Mouse (Mus musculus): ENCODE measurements at regions not wholly inside any gene's neighbourhood (a gene's known extent, or its start where the extent isn't known, plus 50 kb on each side); places are given as distances from the start of the nearest gene placed in this dataset.
"Not testable (repeated sequence)": the region's sequence is repeated elsewhere in the genome, so short reads cannot be mapped to it uniquely, and the experiment has no call there.

DNA sequence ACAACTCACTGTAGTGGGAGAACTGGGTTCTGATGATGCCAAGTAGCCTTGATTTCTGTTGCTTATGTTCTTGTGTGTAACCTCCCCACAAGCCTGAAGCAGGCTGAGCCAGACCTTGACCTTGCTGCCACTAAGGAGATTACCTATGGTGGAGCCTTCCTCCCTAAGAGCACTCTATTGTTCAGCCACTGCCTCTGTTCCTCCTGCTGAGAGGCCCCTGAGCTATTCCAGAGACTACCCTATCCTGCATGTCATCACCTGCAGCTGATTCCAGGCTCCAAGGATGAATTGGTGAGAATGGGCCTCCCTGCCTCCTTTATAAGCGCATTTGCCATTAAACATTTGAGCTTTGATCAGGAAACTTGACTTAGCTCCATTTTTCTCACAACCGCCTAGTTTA is 60.8 kb upstream of the Dnajc1 start:
- in situ Hi-C loops (cut with MboI, MseI), result not testable (repeated sequence)

DNA sequence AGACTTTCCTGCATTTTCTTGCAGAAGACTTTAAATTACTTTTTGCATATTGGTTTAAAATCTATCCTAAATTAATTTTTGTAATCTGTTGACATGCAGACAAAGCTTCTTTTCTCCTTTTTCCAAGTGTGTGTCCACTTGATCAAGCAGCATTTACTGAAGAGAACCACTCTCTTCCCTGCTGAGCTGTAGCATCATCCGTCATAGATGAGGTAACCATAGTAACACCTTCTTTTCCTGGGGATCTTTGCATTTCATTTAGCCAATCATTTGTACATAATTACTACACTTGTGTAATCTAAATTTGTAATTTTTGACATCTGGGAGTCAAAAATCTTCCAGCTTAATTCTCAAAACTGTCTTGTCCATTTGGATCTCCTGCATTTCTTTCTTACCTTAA is 53.2 kb upstream of the Dnajc1 start:
- in situ Hi-C loops (cut with MboI, MseI), result no loop called here
